Mouse (Mus musculus): Measurements from ENCODE around the gene Rassf5.

The Rassf5 gene

DNA sequence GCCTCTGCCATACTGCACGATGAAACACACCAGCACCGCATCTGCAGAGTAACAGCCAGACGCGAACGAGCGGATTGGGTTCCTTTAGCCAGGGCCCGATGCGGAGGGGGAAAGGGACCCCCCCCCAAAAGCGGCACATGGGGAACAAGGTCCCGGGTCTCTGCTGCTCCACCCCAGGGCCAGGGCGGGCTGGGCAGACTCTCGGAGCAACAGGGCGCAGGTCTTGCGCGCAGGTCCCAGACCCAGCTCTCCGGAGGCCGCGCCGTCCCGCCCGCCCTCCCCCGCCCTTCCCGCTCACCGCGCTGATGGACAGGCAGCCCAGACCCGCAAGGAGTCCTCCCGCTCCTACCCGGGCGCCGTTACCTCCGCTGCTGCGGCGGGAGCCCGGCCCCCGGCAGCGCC lies 107.3 kb downstream of the Rassf5 start:
- DNase-seq (ENCODE audit: low spot score in 2 of 2) = no peak

DNA sequence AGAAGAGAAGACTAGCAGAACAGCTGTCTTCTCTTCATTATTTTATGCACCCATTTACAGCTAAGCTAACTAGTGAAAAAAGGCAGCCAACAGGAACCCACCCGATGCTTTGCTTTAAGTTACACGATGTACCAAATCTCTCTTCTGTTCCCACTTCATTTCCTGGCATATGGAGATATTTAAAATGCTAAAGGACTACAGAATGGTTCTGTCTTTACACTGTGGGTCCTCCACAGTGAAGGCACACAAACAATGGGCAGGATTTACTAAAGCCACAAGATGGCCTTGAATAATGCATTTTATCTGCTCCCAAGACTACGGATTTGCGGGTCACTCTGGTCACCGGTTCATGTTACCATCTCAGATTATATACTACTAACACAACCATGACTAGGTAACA lies 107.9 kb downstream of the Rassf5 start:
- DNase-seq (ENCODE audit: low spot score in 2 of 2) = no peak

DNA sequence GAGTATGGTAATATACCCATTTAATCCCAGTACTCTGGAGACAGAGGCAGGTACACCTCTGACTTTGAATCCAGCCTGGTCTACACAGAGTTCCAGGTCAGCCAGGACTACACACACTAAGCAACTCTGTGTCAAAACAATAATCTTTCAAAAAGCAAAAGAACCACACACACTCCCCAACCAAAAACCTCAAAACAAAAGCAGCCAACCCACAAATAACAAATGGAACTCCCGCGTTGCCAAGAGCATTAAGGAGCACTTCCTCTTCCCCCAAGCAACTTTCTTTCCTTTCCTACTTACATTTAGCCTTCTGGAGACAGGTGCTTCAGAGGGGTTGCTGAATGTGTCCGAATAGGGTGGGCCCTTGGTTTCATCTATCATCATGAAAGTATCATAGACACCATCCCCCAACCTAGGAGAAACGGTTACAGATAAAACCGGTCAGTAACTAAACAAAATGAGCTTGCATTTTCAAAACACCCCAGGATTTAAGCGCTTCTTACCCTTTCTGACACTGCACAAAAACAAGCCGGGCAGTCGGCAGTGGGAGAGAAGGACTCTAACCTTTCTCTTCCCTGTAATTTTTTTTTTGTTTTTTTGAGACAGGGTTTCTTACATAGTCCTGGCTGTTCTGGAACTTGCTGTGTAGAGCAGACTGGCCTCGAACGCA lies 109.0 kb downstream of the Rassf5 start:
- no peak for DNase-seq (ENCODE audit: low spot score in 2 of 2)

DNA sequence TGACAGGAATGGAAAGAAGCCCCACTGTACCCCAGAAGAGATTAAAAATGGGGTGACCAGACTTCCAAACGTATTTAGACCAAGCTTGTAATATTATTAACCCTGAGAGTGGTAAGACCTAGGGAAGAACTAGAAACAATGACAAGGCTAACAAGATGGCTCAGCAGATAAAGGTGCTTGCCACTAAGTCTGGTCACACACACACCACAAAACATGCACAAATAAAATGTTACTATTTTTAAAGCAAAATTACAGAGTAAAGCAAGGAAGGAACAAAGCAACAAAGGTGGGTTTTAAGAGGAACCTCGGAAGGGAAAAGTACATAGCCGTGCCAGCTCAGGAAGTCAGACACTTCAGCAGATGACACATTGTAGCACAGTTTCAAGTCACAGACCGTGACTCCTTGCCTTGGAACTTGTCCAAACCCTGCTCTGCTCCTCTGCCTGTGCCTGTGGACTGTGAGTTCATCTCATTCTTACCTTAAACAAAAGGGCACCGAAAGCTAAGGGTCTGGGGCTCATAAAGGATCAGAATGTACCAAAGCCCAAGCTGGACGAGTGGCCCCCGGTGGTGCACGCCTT lies 110.0 kb downstream of the Rassf5 start:
- DNase-seq (ENCODE audit: low spot score in 2 of 2) = no peak

DNA sequence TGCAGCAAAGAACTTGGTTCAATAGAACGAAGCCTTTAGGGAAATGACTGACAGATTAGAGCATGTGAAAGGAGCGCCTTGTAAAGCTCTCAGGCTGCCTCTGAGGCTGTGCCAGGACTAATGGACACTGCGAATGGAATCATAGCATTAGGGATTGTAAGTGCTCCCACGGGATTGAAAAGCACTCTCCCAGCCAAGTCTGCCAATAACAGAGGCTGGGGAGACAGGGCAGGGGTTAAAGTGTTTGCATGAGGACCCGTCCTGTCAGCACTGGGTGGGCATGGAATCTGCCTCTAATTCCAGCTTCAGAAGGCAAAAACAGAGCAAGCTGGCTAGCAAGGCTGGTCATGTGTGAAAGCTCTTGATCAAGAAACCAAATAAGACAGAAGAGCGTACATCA lies 110.8 kb downstream of the Rassf5 start:
- no peak for DNase-seq (ENCODE audit: low spot score in 2 of 2)

All from heart, adult 9 months (tissue).